Mouse (Mus musculus): Measurements from ENCODE around the gene Pfkl. TPM values are rescaled to one million over a fixed set of nuclear protein-coding genes. Genes with fewer than 3 reads are reported as not detected.
"Not testable (repeated sequence)": the region's sequence is repeated elsewhere in the genome, so short reads cannot be mapped to it uniquely, and the experiment has no call there.

Pfkl gene
- polyA plus RNA-seq, 1 experiment from 2014 or later: 107 TPM

DNA sequence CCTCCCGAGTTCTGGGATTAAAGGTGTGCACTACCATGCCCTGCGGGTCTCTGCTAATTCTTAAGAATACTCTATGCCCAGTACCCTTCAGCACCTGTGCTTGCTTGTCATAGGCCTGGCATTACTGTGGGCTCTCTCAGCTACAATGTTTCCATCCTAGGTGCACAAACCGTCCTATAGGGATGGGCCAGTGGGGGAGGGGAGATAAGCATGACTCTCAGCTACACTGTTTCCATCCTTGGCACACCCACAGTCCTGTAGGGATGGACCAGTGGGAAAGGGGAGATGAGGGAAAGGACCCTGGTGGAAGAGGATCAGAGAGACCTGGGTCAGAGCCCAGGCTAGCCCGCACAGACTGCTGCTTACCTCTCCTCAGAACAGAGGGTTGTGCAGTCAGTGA is 27.3 kb upstream of the Pfkl start:
- no peak for ATAC-seq (replicated peaks)
- Histone ChIP-seq H3K9ac (replicated peaks) (no peak overlapping the region), H3K27ac (replicated peaks) (no peak overlapping the region), H3K9me3 (no peaks in the 10 kb centered on the region), H3K27me3 (no peaks in the 10 kb centered on the region), H3K36me3 (no peaks in the 10 kb centered on the region), H3K4me2 (replicated peaks) (no peak overlapping the region), H3K4me1 (no peaks in the 10 kb centered on the region), H3K4me3 (no peak overlapping the region)
- 81% methylated on average over 4 of the region's 4 CpGs for WGBS

DNA sequence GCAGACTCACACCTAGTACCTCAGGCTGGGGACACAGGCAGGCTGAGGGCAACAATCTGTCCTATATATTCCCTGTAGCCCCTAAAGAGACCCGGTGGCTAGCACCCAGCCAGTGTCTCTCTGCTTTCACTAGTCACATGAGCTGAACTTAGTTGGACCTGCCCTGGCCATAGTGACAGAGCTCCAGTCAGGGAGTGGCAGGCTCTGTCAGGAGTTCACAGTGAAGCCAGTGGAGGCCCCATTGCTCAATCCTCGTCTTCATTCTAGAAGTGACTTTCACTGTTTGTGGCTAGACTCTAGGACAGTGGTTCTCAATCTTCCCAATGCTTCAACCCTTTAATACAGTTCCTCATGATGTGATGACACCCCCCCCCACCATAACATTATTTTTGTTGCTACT is 22.1 kb upstream of the Pfkl start:
- Histone ChIP-seq H3K4me1 (no peaks in the 10 kb centered on the region), H3K9me3 (no peaks in the 10 kb centered on the region), H3K36me3 (no peaks in the 10 kb centered on the region), H3K9ac (replicated peaks) (no peak overlapping the region), H3K4me3 (no peak overlapping the region), H3K27ac (replicated peaks) (no peak overlapping the region), H3K4me2 (replicated peaks) (no peak overlapping the region), H3K27me3 (no peaks in the 10 kb centered on the region)
- no peak for ATAC-seq (replicated peaks)
- 73% methylated on average over 2 of the region's 2 CpGs for WGBS

DNA sequence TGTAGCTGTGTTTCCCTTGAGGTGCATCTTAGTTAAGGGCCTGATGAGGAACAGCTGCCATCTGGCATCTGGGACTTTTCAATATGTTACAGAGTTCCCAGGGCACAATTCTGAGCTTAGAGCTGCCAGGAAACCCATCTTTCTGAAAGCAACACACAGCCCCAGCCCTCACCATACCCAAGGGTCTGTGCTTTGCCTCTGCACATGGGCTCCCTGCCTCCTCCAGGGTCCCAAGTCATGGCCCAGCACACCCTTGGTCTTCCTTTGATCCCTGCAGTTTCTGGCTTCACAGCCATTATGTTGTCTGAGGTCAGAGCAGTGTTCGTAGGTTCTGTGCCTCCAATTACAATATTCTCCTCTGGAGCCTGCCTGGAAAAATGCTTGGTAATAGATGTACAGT is 19.2 kb upstream of the Pfkl start:
- 88% methylated on average over 1 of the region's 1 CpGs for WGBS
- Histone ChIP-seq H3K4me1 (no peaks in the 10 kb centered on the region), H3K4me2 (replicated peaks) (no peak overlapping the region), H3K36me3 (no peaks in the 10 kb centered on the region), H3K27ac (replicated peaks) (no peak overlapping the region), H3K9ac (replicated peaks) (no peak overlapping the region), H3K4me3 (no peak overlapping the region), H3K9me3 (no peaks in the 10 kb centered on the region), H3K27me3 (no peaks in the 10 kb centered on the region)
- ATAC-seq (replicated peaks): no peak

DNA sequence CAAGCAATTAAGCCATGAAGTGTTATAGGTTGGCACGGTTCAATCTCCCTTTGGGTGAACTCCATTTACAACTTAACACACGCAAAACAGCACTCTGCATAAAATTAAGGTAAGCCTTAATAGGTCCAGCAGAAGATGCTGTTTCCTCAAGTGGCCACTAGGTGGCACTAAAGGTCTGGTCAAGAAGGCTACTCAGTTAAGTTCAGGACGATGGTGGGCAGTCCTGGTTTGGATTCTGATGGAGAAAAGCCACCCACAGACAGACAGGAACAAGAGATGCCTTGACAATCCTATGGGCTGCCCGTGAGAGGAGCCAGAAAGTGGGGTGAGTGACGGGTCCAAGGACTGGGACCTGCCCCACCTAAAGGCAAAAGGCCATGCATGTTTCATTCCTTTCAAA is 18.2 kb upstream of the Pfkl start:
- Histone ChIP-seq H3K27me3 (no peaks in the 10 kb centered on the region), H3K4me1 (no peaks in the 10 kb centered on the region), H3K9ac (replicated peaks) (no peak overlapping the region), H3K4me2 (replicated peaks) (no peak overlapping the region), H3K27ac (replicated peaks) (no peak overlapping the region), H3K9me3 (no peaks in the 10 kb centered on the region), H3K36me3 (no peaks in the 10 kb centered on the region), H3K4me3 (no peak overlapping the region)
- peak; percentile 75 for ATAC-seq (replicated peaks)
- 3% methylated on average over 5 of the region's 5 CpGs for WGBS

DNA sequence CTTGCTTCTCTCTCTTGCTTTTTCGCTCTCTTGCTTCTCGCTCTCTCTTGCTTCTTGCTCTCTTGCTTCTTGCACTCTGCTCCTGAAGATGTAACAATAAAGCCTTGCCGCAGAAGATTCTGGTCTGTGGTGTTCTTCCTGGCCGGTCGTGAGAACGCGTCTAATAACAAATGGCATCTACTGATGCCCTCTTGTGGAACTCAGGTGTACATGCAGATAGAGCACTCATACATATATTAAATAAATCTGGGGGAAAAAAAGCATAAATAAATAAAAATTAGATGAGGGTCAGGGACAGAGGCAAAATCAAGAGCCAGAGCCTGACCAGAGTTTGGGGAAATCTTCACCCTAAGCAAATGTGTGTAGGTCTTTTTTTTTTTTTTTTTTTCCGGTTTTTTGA is 15.6 kb upstream of the Pfkl start:
- H3K36me3 ChIP-seq; H3K4me1 ChIP-seq; H3K4me2 ChIP-seq (replicated peaks); H3K27ac ChIP-seq (replicated peaks); ATAC-seq (replicated peaks); H3K9me3 ChIP-seq; H3K27me3 ChIP-seq; H3K4me3 ChIP-seq; H3K9ac ChIP-seq (replicated peaks): not testable (repeated sequence)
- 75% methylated on average over 6 of the region's 8 CpGs for WGBS

DNA sequence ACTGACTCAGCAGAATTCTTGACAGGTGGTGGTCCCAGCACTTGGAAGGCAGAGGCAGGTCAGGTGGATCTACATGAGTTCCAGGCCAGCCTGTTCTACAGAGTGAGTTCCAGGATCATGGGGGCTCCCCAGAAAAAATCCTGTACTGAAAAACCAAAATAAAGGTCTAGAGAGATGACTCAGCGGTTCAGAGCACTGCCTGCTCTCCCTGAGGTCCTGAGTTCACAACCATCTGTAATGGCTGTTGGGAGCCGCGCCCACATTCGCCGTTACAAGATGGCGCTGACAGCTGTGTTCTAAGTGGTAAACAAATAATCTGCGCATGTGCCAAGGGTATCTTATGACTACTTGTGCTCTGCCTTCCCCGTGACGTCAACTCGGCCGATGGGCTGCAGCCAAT is 10.1 kb upstream of the Pfkl start:
- H3K27me3 ChIP-seq; H3K4me2 ChIP-seq (replicated peaks); H3K36me3 ChIP-seq; H3K4me1 ChIP-seq; H3K9ac ChIP-seq (replicated peaks); H3K9me3 ChIP-seq; ATAC-seq (replicated peaks); H3K4me3 ChIP-seq; H3K27ac ChIP-seq (replicated peaks): not testable (repeated sequence)
- WGBS: 97% methylated on average over 7 of the region's 11 CpGs

DNA sequence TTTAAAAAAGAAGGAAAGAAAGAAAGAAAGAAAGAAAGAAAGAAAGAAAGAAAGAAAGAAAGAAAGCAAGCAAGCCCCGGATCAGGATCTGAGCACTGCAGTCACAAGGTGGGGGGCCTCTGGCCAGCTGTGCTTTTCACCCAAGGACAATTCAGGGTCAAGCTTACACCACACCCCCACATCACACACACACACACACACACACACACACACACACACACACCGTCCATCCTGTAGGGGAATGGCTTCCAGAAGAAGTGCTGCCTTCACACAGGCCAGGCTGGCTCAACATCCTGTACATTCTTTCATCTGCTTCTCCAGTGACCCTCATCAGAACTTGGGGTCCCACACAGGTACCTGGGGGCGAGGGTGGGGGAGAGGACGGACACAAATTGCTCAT is 9.4 kb upstream of the Pfkl start:
- ATAC-seq (replicated peaks): no peak
- Histone ChIP-seq H3K27me3 (no peaks in the 10 kb centered on the region), H3K4me3 (no peak overlapping the region), H3K9ac (replicated peaks) (no peak overlapping the region), H3K9me3 (no peaks in the 10 kb centered on the region), H3K4me2 (replicated peaks) (no peak overlapping the region), H3K27ac (replicated peaks) (no peak overlapping the region), H3K36me3 (no peaks in the 10 kb centered on the region), H3K4me1 (peaks cover 4% of the 10 kb centered on the region)
- 69% methylated on average over 4 of the region's 4 CpGs for WGBS

DNA sequence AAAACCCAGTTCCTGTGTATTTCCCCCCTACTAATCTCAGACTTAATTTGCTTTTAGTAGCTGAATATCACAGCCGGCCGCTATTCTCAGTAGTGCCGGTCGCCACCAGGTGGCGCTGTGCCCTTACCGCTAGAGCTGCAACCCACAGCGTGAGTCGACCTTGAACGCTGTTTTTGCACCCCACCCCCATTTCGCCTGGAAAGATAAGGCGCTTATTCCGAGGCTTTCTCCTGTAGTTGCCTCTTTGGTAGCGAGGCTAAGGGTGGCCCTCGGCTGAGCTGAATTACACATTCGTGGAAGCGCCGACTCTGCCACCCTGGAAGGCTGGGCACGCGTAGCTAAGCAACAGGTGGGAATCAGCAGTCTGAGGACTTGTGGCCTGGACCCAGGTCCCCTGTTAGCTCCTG is 8.9 kb upstream of the Pfkl start:
- Histone ChIP-seq H3K4me1 (peaks cover 4% of the 10 kb centered on the region), H3K36me3 (no peaks in the 10 kb centered on the region), H3K9me3 (no peaks in the 10 kb centered on the region), H3K27ac (replicated peaks) (no peak overlapping the region), H3K4me3 (peak overlapping the region; percentile 33), H3K9ac (replicated peaks) (no peak overlapping the region), H3K27me3 (no peaks in the 10 kb centered on the region), H3K4me2 (replicated peaks) (peak overlapping the region; percentile 48)
- ATAC-seq (replicated peaks): peak; percentile 76
- 18% methylated on average over 19 of the region's 19 CpGs for WGBS

DNA sequence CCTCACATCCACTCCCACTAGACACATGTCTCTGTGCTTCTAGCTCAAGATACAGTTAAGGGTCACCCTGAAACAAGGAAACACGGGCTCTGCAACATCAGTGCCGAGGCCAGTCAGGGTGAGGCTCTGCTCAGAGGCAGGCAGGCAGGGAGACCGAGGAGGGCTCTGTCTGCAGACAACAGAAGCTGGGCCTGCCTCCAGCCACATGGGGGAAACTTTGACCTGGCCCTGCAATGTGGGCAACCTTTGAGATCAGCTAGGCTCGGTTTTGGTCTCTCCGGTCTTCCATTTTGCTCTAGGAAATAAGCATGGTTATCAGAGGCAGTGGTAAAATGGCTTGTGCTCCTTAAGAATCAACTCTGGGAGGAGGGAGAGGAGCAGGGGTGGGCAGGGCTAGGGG is 6.5 kb upstream of the Pfkl start:
- WGBS: 59% methylated on average over 5 of the region's 5 CpGs
- no peak for ATAC-seq (replicated peaks)

DNA sequence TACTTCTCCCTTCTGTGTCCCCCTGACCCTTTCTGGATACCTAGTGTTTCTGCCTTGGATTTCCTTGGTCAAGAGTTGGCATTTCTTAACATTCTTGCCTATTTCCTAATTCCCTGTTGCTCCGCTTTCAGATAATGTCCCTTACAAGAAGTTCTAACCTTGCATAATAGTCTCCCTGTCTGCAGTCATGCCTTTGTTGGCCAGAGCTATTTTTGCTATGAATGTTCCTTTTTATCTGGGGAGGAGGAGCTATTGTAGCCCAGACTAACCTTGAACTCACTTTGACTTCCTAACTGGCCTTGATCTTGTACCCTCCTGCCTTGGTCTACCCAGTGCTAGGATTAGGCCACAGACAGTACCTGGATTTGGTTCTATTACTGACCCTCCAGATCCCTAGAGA is 5.6 kb upstream of the Pfkl start:
- Histone ChIP-seq H3K36me3 (no peaks in the 10 kb centered on the region), H3K27ac (replicated peaks) (no peak overlapping the region), H3K27me3 (no peaks in the 10 kb centered on the region), H3K4me2 (replicated peaks) (no peak overlapping the region), H3K9me3 (no peaks in the 10 kb centered on the region), H3K4me1 (peaks cover 4% of the 10 kb centered on the region), H3K9ac (replicated peaks) (no peak overlapping the region), H3K4me3 (no peak overlapping the region)
- WGBS: 95% methylated on average over 1 of the region's 1 CpGs
- ATAC-seq (replicated peaks): no peak

More for the DNA sequence above, 6.5 kb upstream of the Pfkl start:
- no peak overlapping the region for H3K27ac ChIP-seq (replicated peaks)
- H3K36me3 ChIP-seq: no peaks in the 10 kb centered on the region
- no peaks in the 10 kb centered on the region for H3K9me3 ChIP-seq
- no peak overlapping the region for H3K4me3 ChIP-seq
- H3K4me2 ChIP-seq (replicated peaks): no peak overlapping the region
- H3K27me3 ChIP-seq: no peaks in the 10 kb centered on the region
- H3K9ac ChIP-seq (replicated peaks): no peak overlapping the region
- H3K4me1 ChIP-seq: peaks cover 4% of the 10 kb centered on the region

DNA sequence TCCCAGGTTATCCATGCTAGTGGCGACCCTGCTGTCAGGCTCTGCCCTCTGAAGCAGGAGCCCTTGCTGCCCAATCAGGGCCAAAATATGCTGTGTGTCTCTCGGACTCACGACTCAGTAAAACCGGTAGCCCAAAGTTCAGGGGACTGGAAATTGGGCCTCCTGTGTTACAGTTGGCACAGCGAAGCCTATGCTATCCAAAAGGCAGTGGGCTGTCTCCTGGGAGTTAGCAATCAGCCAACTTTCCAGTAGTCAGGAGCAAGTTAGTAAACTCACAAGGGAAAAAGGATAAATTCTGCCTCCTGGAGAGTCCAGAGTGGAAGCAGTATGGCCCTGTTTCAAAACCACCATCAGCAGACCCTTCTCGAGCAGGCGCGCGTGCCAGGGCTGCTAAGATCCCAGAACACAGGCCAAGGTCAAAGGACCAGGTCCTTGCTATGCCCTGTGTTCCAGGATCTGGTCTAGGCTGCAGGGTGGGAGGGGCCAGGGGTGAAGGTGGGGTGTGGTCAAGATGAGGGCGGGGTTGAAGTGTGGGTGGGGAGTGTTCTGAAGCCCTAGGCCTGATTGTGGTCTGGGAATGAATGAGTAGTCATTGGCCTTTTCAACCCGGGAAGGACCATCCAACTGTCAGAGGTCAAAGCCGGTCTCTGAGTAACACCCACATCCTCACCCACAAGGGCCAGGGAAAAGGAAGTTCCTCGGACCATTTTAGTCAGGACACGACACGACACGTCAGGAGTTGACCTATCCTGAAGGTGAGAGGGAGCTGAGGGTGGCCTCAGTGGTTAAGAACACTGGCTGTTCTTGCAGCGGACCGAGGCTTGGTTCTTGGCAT is 3.0 kb upstream of the Pfkl start:
- Histone ChIP-seq H3K27me3 (no peaks in the 10 kb centered on the region), H3K27ac (replicated peaks) (no peak overlapping the region), H3K36me3 (no peaks in the 10 kb centered on the region), H3K9ac (replicated peaks) (no peak overlapping the region), H3K9me3 (no peaks in the 10 kb centered on the region), H3K4me1 (peaks cover 12% of the 10 kb centered on the region), H3K4me2 (replicated peaks) (no peak overlapping the region), H3K4me3 (no peak overlapping the region)
- ATAC-seq (replicated peaks): no peak
- 95% methylated on average over 18 of the region's 18 CpGs for WGBS

DNA sequence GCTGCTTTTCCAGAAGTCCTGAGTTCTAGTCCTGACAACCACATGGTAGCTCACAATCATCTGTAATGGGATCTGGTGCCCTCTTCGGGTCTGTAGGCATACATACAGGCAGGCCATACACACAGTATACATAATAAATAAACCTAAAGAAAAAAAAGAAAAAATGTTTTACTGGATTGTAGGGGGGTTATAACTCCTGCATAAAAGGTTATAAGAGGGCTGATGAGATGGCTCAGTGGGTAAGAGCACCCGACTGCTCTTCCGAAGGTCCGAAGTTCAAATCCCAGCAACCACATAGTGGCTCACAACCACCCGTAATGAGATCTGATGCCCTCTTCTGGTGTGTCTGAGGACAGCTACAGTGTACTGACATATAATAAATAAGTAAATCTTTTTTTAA is 1.2 kb upstream of the Pfkl start:
- H3K9ac ChIP-seq (replicated peaks); H3K27me3 ChIP-seq; H3K9me3 ChIP-seq; H3K4me2 ChIP-seq (replicated peaks); H3K27ac ChIP-seq (replicated peaks); H3K4me3 ChIP-seq; ATAC-seq (replicated peaks); H3K36me3 ChIP-seq: not testable (repeated sequence)
- H3K4me1 ChIP-seq: peaks cover 28% of the 10 kb centered on the region
- WGBS: 90% methylated on average over 5 of the region's 5 CpGs

DNA sequence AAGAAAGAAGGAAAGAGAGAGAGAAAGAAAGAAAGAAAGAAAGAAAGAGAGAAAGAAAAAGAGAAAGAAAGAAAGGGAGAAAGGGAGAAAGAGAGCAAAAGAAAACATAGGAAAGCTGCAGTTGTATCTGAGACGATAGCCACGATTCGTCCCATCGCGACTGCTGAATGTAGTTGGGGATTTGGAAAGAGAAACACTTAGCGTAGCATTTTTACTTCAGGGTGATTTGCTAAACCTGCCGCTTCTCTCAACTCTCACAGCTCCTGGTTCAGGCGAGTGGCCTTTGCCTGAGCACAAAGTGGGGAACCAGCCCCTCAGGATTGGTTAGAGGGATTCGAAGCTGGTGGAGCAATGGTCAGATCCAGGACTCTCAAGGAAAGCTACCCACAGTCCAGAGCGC is 452 bp upstream of the Pfkl start:
- Histone ChIP-seq H3K27me3 (no peaks in the 10 kb centered on the region), H3K9me3 (no peaks in the 10 kb centered on the region), H3K9ac (replicated peaks) (no peak overlapping the region), H3K4me2 (replicated peaks) (peak overlapping the region; percentile 25; the same call in 1 of the 2 replicates), H3K36me3 (no peaks in the 10 kb centered on the region), H3K27ac (replicated peaks) (no peak overlapping the region), H3K4me1 (peaks cover 28% of the 10 kb centered on the region), H3K4me3 (no peak overlapping the region)
- WGBS: 15% methylated on average over 10 of the region's 10 CpGs
- ATAC-seq (replicated peaks): no peak

All from forebrain, embryonic 15.5 days (tissue).